Mouse (Mus musculus) limb, embryonic 12.5 days (tissue): ENCODE measurements at regions not wholly inside any gene's neighbourhood (a gene's known extent, or its start where the extent isn't known, plus 50 kb on each side); places are given as distances from the start of the nearest gene placed in this dataset.

Experiments used
- ATAC-seq: fragments of 200-750 bp; cut with Nextera tagmentation; 2 replicates; pipeline ENCODE4 v1.8.0; 2017; ENCODE audit warnings: low read depth, moderate TSS enrichment; ENCODE audit not compliant: insufficient number of reproducible peaks, insufficient read depth, low FRiP score, low TSS enrichment
- H3K27ac ChIP-seq: fragments of 300-500 bp; sonication (generic); 2 replicates; pipeline ENCODE4 v1.5.1; 2016; ENCODE audit warnings: mild to moderate bottlenecking, moderate library complexity
- H3K27me3 ChIP-seq: fragments of 300-500 bp; sonication (generic); 2 replicates; pipeline ENCODE4 v1.6.1; 2016; ENCODE audit warnings: mild to moderate bottlenecking, moderate library complexity
- H3K36me3 ChIP-seq: fragments of 300-500 bp; sonication (generic); 2 replicates; pipeline ENCODE4 v1.6.1; 2016; ENCODE audit warnings: mild to moderate bottlenecking, moderate library complexity
- H3K4me1 ChIP-seq: fragments of 300-500 bp; sonication (generic); replicated peaks from 2 replicates; pipeline ENCODE4 v1.6.1; 2016
- H3K4me2 ChIP-seq: fragments of 300-500 bp; sonication (generic); 2 replicates; pipeline ENCODE4 v1.6.1; 2016; ENCODE audit warnings: mild to moderate bottlenecking, moderate library complexity
- H3K4me3 ChIP-seq: fragments of 300-500 bp; sonication (generic); replicated peaks from 2 replicates; pipeline ENCODE4 v1.5.1; 2016; ENCODE audit warnings: mild to moderate bottlenecking
- H3K9ac ChIP-seq: fragments of 300-500 bp; sonication (generic); replicated peaks from 2 replicates; pipeline ENCODE4 v1.6.1; 2016; ENCODE audit warnings: mild to moderate bottlenecking, moderate library complexity
- H3K9me3 ChIP-seq: fragments of 300-500 bp; sonication (generic); 2 replicates; pipeline ENCODE4 v1.6.1; 2016; ENCODE audit warnings: mild to moderate bottlenecking, moderate library complexity
- WGBS: fragments of 180-500 bp; shearing (Covaris S2); methylation state at CpG from one replicate; pipeline ENCODE4 v1.1.7; 2016; 5-methylcytosine and 5-hydroxymethylcytosine counted together

GRCm38 (mm10) chr10:84212096-84212785, 228.2 kb downstream of the Nuak1 start:
- ATAC-seq = no peak
- Histone ChIP-seq H3K27ac (no peak overlapping the region), H3K27me3 (no peaks in the 10 kb centered on the region), H3K4me1 (no peaks in the 10 kb centered on the region), H3K9me3 (peaks cover 9% of the 10 kb centered on the region; the same call in 1 of the 2 replicates), H3K4me3 (no peak overlapping the region), H3K9ac (no peak overlapping the region), H3K36me3 (no peaks in the 10 kb centered on the region), H3K4me2 (no peak overlapping the region)
- 59% methylated on average over 5 of the region's 5 CpGs for WGBS

- Histone ChIP-seq H3K4me1 (no peaks in the 10 kb centered on the region), H3K36me3 (no peaks in the 10 kb centered on the region), H3K9ac (no peak overlapping the region), H3K4me2 (no peak overlapping the region), H3K4me3 (no peak overlapping the region), H3K27me3 (no peaks in the 10 kb centered on the region), H3K9me3 (no peaks in the 10 kb centered on the region), H3K27ac (no peak overlapping the region)
- ATAC-seq = no peak
Measured at GRCm38 (mm10) chr10:84214812-84215211, 225.6 kb downstream of the Nuak1 start.

- Histone ChIP-seq H3K9me3 (no peaks in the 10 kb centered on the region), H3K9ac (no peak overlapping the region), H3K27ac (no peak overlapping the region), H3K4me2 (no peak overlapping the region), H3K4me3 (no peak overlapping the region), H3K36me3 (no peaks in the 10 kb centered on the region), H3K4me1 (no peaks in the 10 kb centered on the region), H3K27me3 (no peaks in the 10 kb centered on the region)
- no peak for ATAC-seq
- WGBS = 79% methylated on average over 7 of the region's 7 CpGs
Measured at GRCm38 (mm10) chr10:84229224-84229921, 211.0 kb downstream of the Nuak1 start.

- Histone ChIP-seq H3K4me2 (no peak overlapping the region), H3K27me3 (no peaks in the 10 kb centered on the region), H3K4me1 (no peaks in the 10 kb centered on the region), H3K4me3 (no peak overlapping the region), H3K36me3 (no peaks in the 10 kb centered on the region), H3K27ac (no peak overlapping the region), H3K9me3 (no peaks in the 10 kb centered on the region), H3K9ac (no peak overlapping the region)
- 87% methylated on average over 18 of the region's 18 CpGs for WGBS
- ATAC-seq = no peak
Measured at GRCm38 (mm10) chr10:84230011-84230781, 210.2 kb downstream of the Nuak1 start.

- H3K27ac ChIP-seq = no peak overlapping the region
- no peaks in the 10 kb centered on the region for H3K27me3 ChIP-seq
- H3K4me3 ChIP-seq = no peak overlapping the region
- H3K9me3 ChIP-seq = no peaks in the 10 kb centered on the region
- H3K4me1 ChIP-seq = no peaks in the 10 kb centered on the region
- H3K9ac ChIP-seq = no peak overlapping the region
- H3K4me2 ChIP-seq = no peak overlapping the region
- H3K36me3 ChIP-seq = no peaks in the 10 kb centered on the region
- WGBS = 83% methylated on average over 6 of the region's 6 CpGs
- ATAC-seq = no peak
Measured at GRCm38 (mm10) chr10:84235006-84235405, 205.4 kb downstream of the Nuak1 start.

- no peaks in the 10 kb centered on the region for H3K4me1 ChIP-seq
- no peaks in the 10 kb centered on the region for H3K36me3 ChIP-seq
- no peak overlapping the region for H3K4me2 ChIP-seq
- WGBS = 72% methylated on average over 2 of the region's 2 CpGs
- H3K4me3 ChIP-seq = no peak overlapping the region
- no peak overlapping the region for H3K9ac ChIP-seq
- peaks cover 3% of the 10 kb centered on the region for H3K9me3 ChIP-seq
- ATAC-seq = no peak
- H3K27me3 ChIP-seq = no peaks in the 10 kb centered on the region
- no peak overlapping the region for H3K27ac ChIP-seq
Measured at GRCm38 (mm10) chr10:84236236-84236635, 204.2 kb downstream of the Nuak1 start.

GRCm38 (mm10) chr10:84238279-84238963, 202.0 kb downstream of the Nuak1 start:
- ATAC-seq = no peak
- H3K4me2 ChIP-seq = no peak overlapping the region

GRCm38 (mm10) chr10:84243283-84243682, 197.1 kb downstream of the Nuak1 start:
- Histone ChIP-seq H3K27me3 (no peaks in the 10 kb centered on the region), H3K27ac (no peak overlapping the region), H3K4me1 (no peaks in the 10 kb centered on the region), H3K9ac (no peak overlapping the region), H3K4me3 (no peak overlapping the region), H3K4me2 (no peak overlapping the region), H3K36me3 (no peaks in the 10 kb centered on the region), H3K9me3 (peaks cover 24% of the 10 kb centered on the region)
- 93% methylated on average over 5 of the region's 5 CpGs for WGBS
- no peak for ATAC-seq

More at GRCm38 (mm10) chr10:84238279-84238963, 202.0 kb downstream of the Nuak1 start:
- Histone ChIP-seq H3K27me3 (no peaks in the 10 kb centered on the region), H3K4me1 (no peaks in the 10 kb centered on the region), H3K9ac (no peak overlapping the region), H3K36me3 (no peaks in the 10 kb centered on the region), H3K27ac (no peak overlapping the region), H3K9me3 (peaks cover 23% of the 10 kb centered on the region), H3K4me3 (no peak overlapping the region)
- WGBS = 70% methylated on average over 18 of the region's 18 CpGs

- no peak for ATAC-seq
- 95% methylated on average over 3 of the region's 3 CpGs for WGBS
Measured at GRCm38 (mm10) chr10:84249346-84249745, 191.1 kb downstream of the Nuak1 start.

GRCm38 (mm10) chr10:84260931-84261650, 179.3 kb downstream of the Nuak1 start:
- no peaks in the 10 kb centered on the region for H3K9me3 ChIP-seq
- no peak for ATAC-seq
- no peaks in the 10 kb centered on the region for H3K36me3 ChIP-seq
- no peak overlapping the region for H3K9ac ChIP-seq
- H3K4me2 ChIP-seq = no peak overlapping the region
- WGBS = 77% methylated on average over 6 of the region's 6 CpGs
- no peaks in the 10 kb centered on the region for H3K4me1 ChIP-seq
- H3K4me3 ChIP-seq = no peak overlapping the region
- no peak overlapping the region for H3K27ac ChIP-seq
- no peaks in the 10 kb centered on the region for H3K27me3 ChIP-seq

More at GRCm38 (mm10) chr10:84249346-84249745, 191.1 kb downstream of the Nuak1 start:
- Histone ChIP-seq H3K9me3 (peaks cover 10% of the 10 kb centered on the region; the same call in 1 of the 2 replicates), H3K4me2 (no peak overlapping the region), H3K9ac (no peak overlapping the region), H3K27me3 (no peaks in the 10 kb centered on the region), H3K27ac (no peak overlapping the region), H3K4me3 (no peak overlapping the region), H3K36me3 (no peaks in the 10 kb centered on the region), H3K4me1 (no peaks in the 10 kb centered on the region)
